ENCODE assay signal across 7 mouse cellular contexts in genomic region chr4:63228943-63229342, GRCm38 (mm10). TPM values are rescaled to one million over a fixed set of nuclear protein-coding genes. Genes with fewer than 3 reads are reported as not detected.
DNase-seq lines count a peak whose midpoint lies in the region; ATAC-seq and TF ChIP-seq lines count a peak whose summit lies in the region.

No protein-coding gene starts in this region.

- no peaks in the 10 kb centered on the region for H3K27me3 ChIP-seq in forebrain, embryonic 12.5 days
- H3K27me3 ChIP-seq in intestine, embryonic 15.5 days (replicated peaks): no peaks in the 10 kb centered on the region
- no peaks in the 10 kb centered on the region for H3K27me3 ChIP-seq in limb, embryonic 15.5 days
- H3K27me3 ChIP-seq in stomach, embryonic 14.5 days (ENCODE audit: control insufficient read depth, insufficient read depth, low read length): no peaks in the 10 kb centered on the region
- no peaks in the 10 kb centered on the region for H3K27me3 ChIP-seq in thymus, adult 2 months (ENCODE audit: control insufficient read depth, insufficient read depth, low read length)

- no peak overlapping the region for H3K4me2 ChIP-seq in forebrain, embryonic 12.5 days
- H3K4me2 ChIP-seq in intestine, embryonic 15.5 days (replicated peaks): no peak overlapping the region
- no peak overlapping the region for H3K4me2 ChIP-seq in limb, embryonic 15.5 days
- no peak overlapping the region for H3K4me2 ChIP-seq in stomach, embryonic 14.5 days (replicated peaks; ENCODE audit: low read depth, low read length)

- no peaks in the 10 kb centered on the region for H3K9me3 ChIP-seq in forebrain, embryonic 12.5 days
- no peaks in the 10 kb centered on the region for H3K9me3 ChIP-seq in intestine, embryonic 15.5 days
- no peaks in the 10 kb centered on the region for H3K9me3 ChIP-seq in limb, embryonic 15.5 days
- no peaks in the 10 kb centered on the region for H3K9me3 ChIP-seq in stomach, embryonic 14.5 days (ENCODE audit: control insufficient read depth, low read depth, low read length)

- peak; percentile 53 for ATAC-seq in forebrain, embryonic 12.5 days (ENCODE audit: low FRiP score)
- peak; percentile 37 for ATAC-seq in intestine, embryonic 15.5 days
- ATAC-seq in limb, embryonic 15.5 days (ENCODE audit: insufficient number of reproducible peaks, low FRiP score, low TSS enrichment, low read depth): peak; percentile 64; the same call in 1 of the 2 replicates
- ATAC-seq in stomach, embryonic 14.5 days (ENCODE audit: insufficient number of reproducible peaks, insufficient read depth, low FRiP score, low read depth): peak; percentile 46; the same call in 1 of the 2 replicates

- no peak overlapping the region for H3K27ac ChIP-seq in forebrain, embryonic 12.5 days
- H3K27ac ChIP-seq in intestine, embryonic 15.5 days: peak overlapping the region; percentile 70
- peak overlapping the region; percentile 81 for H3K27ac ChIP-seq in limb, embryonic 15.5 days
- H3K27ac ChIP-seq in stomach, embryonic 14.5 days (ENCODE audit: low read length): peak overlapping the region; percentile 67; the same call in 1 of the 2 replicates
- H3K27ac ChIP-seq in thymus, adult 2 months (ENCODE audit: control insufficient read depth, insufficient read depth, low read length): no peak overlapping the region

- H3K36me3 ChIP-seq in forebrain, embryonic 12.5 days (replicated peaks): no peaks in the 10 kb centered on the region
- peaks cover 11% of the 10 kb centered on the region for H3K36me3 ChIP-seq in intestine, embryonic 15.5 days
- H3K36me3 ChIP-seq in limb, embryonic 15.5 days: peaks cover 30% of the 10 kb centered on the region
- H3K36me3 ChIP-seq in stomach, embryonic 14.5 days (ENCODE audit: control insufficient read depth, insufficient read depth, low read length): peaks cover 39% of the 10 kb centered on the region
- H3K36me3 ChIP-seq in thymus, adult 2 months (ENCODE audit: control insufficient read depth, insufficient read depth, low read length): no peaks in the 10 kb centered on the region

- TF ChIP-seq POLR2A in thymus, adult 2 months (IDR thresholded peaks at IDR 0.05; ENCODE audit: control insufficient read depth, extremely low read depth, insufficient read depth, low read length, poor library complexity): no peak

- H3K4me1 ChIP-seq in forebrain, embryonic 12.5 days: peaks cover 24% of the 10 kb centered on the region
- peaks cover 60% of the 10 kb centered on the region for H3K4me1 ChIP-seq in intestine, embryonic 15.5 days (replicated peaks)
- peaks cover 98% of the 10 kb centered on the region for H3K4me1 ChIP-seq in limb, embryonic 15.5 days
- peaks cover 48% of the 10 kb centered on the region for H3K4me1 ChIP-seq in stomach, embryonic 14.5 days (ENCODE audit: control insufficient read depth, insufficient read depth, low read length)
- H3K4me1 ChIP-seq in thymus, adult 2 months (replicated peaks; ENCODE audit: control insufficient read depth, insufficient read depth, low read length): peaks cover 19% of the 10 kb centered on the region

- H3K9ac ChIP-seq in forebrain, embryonic 12.5 days: no peak overlapping the region
- H3K9ac ChIP-seq in intestine, embryonic 15.5 days: 0 out of 2 replicates have a peak overlapping the region, but pooled peaks have one; percentile 2
- no peak overlapping the region for H3K9ac ChIP-seq in limb, embryonic 15.5 days
- H3K9ac ChIP-seq in stomach, embryonic 14.5 days (replicated peaks; ENCODE audit: low read depth, low read length): no peak overlapping the region

- TF ChIP-seq CTCF in thymus, adult 2 months (IDR thresholded peaks at IDR 0.05; ENCODE audit: borderline replicate concordance, control insufficient read depth, extremely low read depth, insufficient read depth, low read length, poor library complexity): no peak

- WGBS in forebrain, embryonic 12.5 days: 66% methylated on average over 5 of the region's 5 CpGs
- WGBS in intestine, embryonic 15.5 days: 37% methylated on average over 5 of the region's 5 CpGs
- 47% methylated on average over 5 of the region's 5 CpGs for WGBS in limb, embryonic 15.5 days
- WGBS in stomach, embryonic 14.5 days: 38% methylated on average over 5 of the region's 5 CpGs
- 92% methylated on average over 5 of the region's 5 CpGs for WGBS in thymus, adult 2 months

- DNase-seq in layer of hippocampus, adult 11-12 months (ENCODE audit: low spot score): peak; percentile 79
- no peak for DNase-seq in layer of hippocampus, adult 9-10 months (ENCODE audit: low spot score)
- no peak for DNase-seq in thymus, adult 2 months

- H3K4me3 ChIP-seq in forebrain, embryonic 12.5 days (replicated peaks): no peak overlapping the region
- no peak overlapping the region for H3K4me3 ChIP-seq in intestine, embryonic 15.5 days (replicated peaks)
- H3K4me3 ChIP-seq in limb, embryonic 15.5 days: no peak overlapping the region
- no peak overlapping the region for H3K4me3 ChIP-seq in stomach, embryonic 14.5 days (ENCODE audit: low read depth, low read length)
- H3K4me3 ChIP-seq in thymus, adult 2 months (ENCODE audit: control insufficient read depth, insufficient read depth, low read length): no peak overlapping the region

RNA-seq across cellular contexts. Expression of gene Col27a1, which starts 15.1 kb away (rescaled TPM):
- polyA plus RNA-seq in forebrain, embryonic 12.5 days (2016; fragmentation: Nextera tagmentation; extraction: Ambion mirVana): 3.7 and 4.1 TPM in 2 replicates
- polyA plus RNA-seq in intestine, embryonic 15.5 days (2015; fragmentation: Nextera tagmentation; extraction: Ambion mirVana): 13.1 and 13.3 TPM in 2 replicates
- 25.5 and 32.6 TPM in 2 replicates for polyA plus RNA-seq in limb, embryonic 15.5 days (2015; fragmentation: Nextera tagmentation; extraction: Ambion mirVana)
- polyA plus RNA-seq in stomach, embryonic 14.5 days (2014; fragmentation: Nextera tagmentation; extraction: Ambion mirVana): 23.6 and 24.8 TPM in 2 replicates
- polyA plus RNA-seq in thymus, adult 2 months (2012; rRNA removed): 14.1 and 15.5 TPM in 2 replicates

RNA-seq across cellular contexts. Expression of gene Kif12, which starts 57.0 kb away (rescaled TPM):
- polyA plus RNA-seq in forebrain, embryonic 12.5 days (2016; fragmentation: Nextera tagmentation; extraction: Ambion mirVana): not detected in 2 replicates
- 67.1 and 77.3 TPM in 2 replicates for polyA plus RNA-seq in intestine, embryonic 15.5 days (2015; fragmentation: Nextera tagmentation; extraction: Ambion mirVana)
- 0.22 and 0.42 TPM in 2 replicates for polyA plus RNA-seq in limb, embryonic 15.5 days (2015; fragmentation: Nextera tagmentation; extraction: Ambion mirVana)
- polyA plus RNA-seq in stomach, embryonic 14.5 days (2014; fragmentation: Nextera tagmentation; extraction: Ambion mirVana): 19.8 and 22.8 TPM in 2 replicates
- 0.92 and 1.00 TPM in 2 replicates for polyA plus RNA-seq in thymus, adult 2 months (2012; rRNA removed)

Comparison
In these comparisons a context has a peak if more than half of its experiments do, and no peak if none do; other contexts are left out.
1. H3K27ac ChIP-seq: peak in intestine, embryonic 15.5 days (single experiment), limb, embryonic 15.5 days (single experiment) and stomach, embryonic 14.5 days (single experiment); none in forebrain, embryonic 12.5 days (single experiment) and thymus, adult 2 months (single experiment).
2. RNA of gene Kif12, which starts 57.0 kb away (polyA plus RNA-seq): 67.1 to 77.3 TPM in intestine, embryonic 15.5 days and 19.8 to 22.8 TPM in stomach, embryonic 14.5 days; 0.92 to 1.00 TPM in thymus, adult 2 months, 0.22 to 0.42 TPM in limb, embryonic 15.5 days and not detected in forebrain, embryonic 12.5 days; every median in the first group is over 10 times any median in the second.
3. Peak in every context shown above with its lines, with median percentiles within 50 percentile points of each other: ATAC-seq.